Mouse (Mus musculus) neural tube, embryonic 15.5 days (tissue): ENCODE data around the gene Adora2b. TPM values are rescaled to one million over a fixed set of nuclear protein-coding genes. Genes with fewer than 3 reads are reported as not detected.
A peak's percentile ranks its signal among the peaks of the same experiment; 100 is the strongest.
"Not testable (repeated sequence)": the region's sequence is repeated elsewhere in the genome, so short reads cannot be mapped to it uniquely, and the experiment has no call there.

ENCODE experiments used
- ATAC-seq: fragments of 200-750 bp; cut with Nextera tagmentation; 2 replicates; pipeline ENCODE4 v1.8.0; 2017; ENCODE audit warnings: mild to moderate bottlenecking, moderate TSS enrichment, moderate library complexity; ENCODE audit not compliant: low FRiP score
- H3K27ac ChIP-seq: fragments of 300-500 bp; sonication (generic); replicated peaks from 2 replicates; pipeline ENCODE4 v1.5.1; 2015; ENCODE audit warnings: mild to moderate bottlenecking, inconsistent platforms
- H3K27me3 ChIP-seq: fragments of 300-500 bp; sonication (generic); replicated peaks from 2 replicates; pipeline ENCODE4 v1.6.1; 2015; ENCODE audit warnings: inconsistent platforms
- H3K36me3 ChIP-seq: fragments of 300-500 bp; sonication (generic); 2 replicates; pipeline ENCODE4 v1.6.1; 2015; ENCODE audit warnings: inconsistent platforms
- H3K4me1 ChIP-seq: fragments of 300-500 bp; sonication (generic); 2 replicates; pipeline ENCODE4 v1.6.1; 2015; ENCODE audit warnings: inconsistent platforms
- H3K4me2 ChIP-seq: fragments of 300-500 bp; sonication (generic); 2 replicates; pipeline ENCODE4 v1.6.1; 2015; ENCODE audit warnings: inconsistent platforms, mild to moderate bottlenecking, moderate library complexity
- H3K4me3 ChIP-seq: fragments of 300-500 bp; sonication (generic); replicated peaks from 2 replicates; pipeline ENCODE4 v1.5.1; 2015; ENCODE audit warnings: mild to moderate bottlenecking, inconsistent platforms
- H3K9ac ChIP-seq: fragments of 300-500 bp; sonication (generic); replicated peaks from 2 replicates; pipeline ENCODE4 v1.6.1; 2015; ENCODE audit warnings: mild to moderate bottlenecking, inconsistent platforms
- H3K9me3 ChIP-seq: fragments of 300-500 bp; sonication (generic); replicated peaks from 2 replicates; pipeline ENCODE4 v1.6.1; 2016; ENCODE audit warnings: inconsistent platforms
- WGBS: fragments of 180-500 bp; shearing (Covaris S2); methylation state at CpG from one replicate; pipeline ENCODE4 v1.1.7; 2015; ENCODE audit warnings: mixed read lengths; 5-methylcytosine and 5-hydroxymethylcytosine counted together
- polyA plus RNA-seq: library from polyadenylated mRNA; unstranded; fragments of >200 nt; fragmentation: Nextera tagmentation; extraction: Ambion mirVana; gene quantifications from 2 replicates; pipeline ENCODE4 v1.2.1, GENCODE M21; 2015

The Adora2b gene
- polyA plus RNA-seq, 1 experiment from 2014 or later: 7.1 TPM

- ATAC-seq: no peak
- Histone ChIP-seq H3K4me3 (no peak overlapping the region), H3K27ac (no peak overlapping the region), H3K36me3 (no peaks in the 10 kb centered on the region), H3K9ac (no peak overlapping the region), H3K4me1 (peaks cover 17% of the 10 kb centered on the region; the same call in 1 of the 2 replicates), H3K27me3 (no peaks in the 10 kb centered on the region), H3K4me2 (no peak overlapping the region), H3K9me3 (no peaks in the 10 kb centered on the region)
- 52% methylated on average over 7 of the region's 7 CpGs for WGBS
Observed at GRCm38 (mm10) chr11:62265642-62266041, 16.9 kb downstream of the Adora2b start.

GRCm38 (mm10) chr11:62266466-62267214 lies 17.9 kb downstream of the Adora2b start:
- H3K9ac ChIP-seq: no peak overlapping the region
- H3K4me3 ChIP-seq: no peak overlapping the region
- no peak overlapping the region for H3K4me2 ChIP-seq
- H3K36me3 ChIP-seq: no peaks in the 10 kb centered on the region
- H3K9me3 ChIP-seq: no peaks in the 10 kb centered on the region
- no peak for ATAC-seq
- H3K27me3 ChIP-seq: no peaks in the 10 kb centered on the region
- WGBS: 50% methylated on average over 17 of the region's 17 CpGs
- peaks cover 17% of the 10 kb centered on the region; the same call in 1 of the 2 replicates for H3K4me1 ChIP-seq
- H3K27ac ChIP-seq: no peak overlapping the region

- no peak for ATAC-seq
- H3K9me3 ChIP-seq: no peaks in the 10 kb centered on the region
- WGBS: 77% methylated on average over 8 of the region's 8 CpGs
- H3K27ac ChIP-seq: no peak overlapping the region
- no peaks in the 10 kb centered on the region for H3K36me3 ChIP-seq
- no peak overlapping the region for H3K4me2 ChIP-seq
- no peaks in the 10 kb centered on the region for H3K27me3 ChIP-seq
- H3K4me1 ChIP-seq: peaks cover 17% of the 10 kb centered on the region; the same call in 1 of the 2 replicates
- H3K4me3 ChIP-seq: no peak overlapping the region
- H3K9ac ChIP-seq: no peak overlapping the region
Observed at GRCm38 (mm10) chr11:62268381-62268780, 19.6 kb downstream of the Adora2b start.

- ATAC-seq: no peak
- H3K36me3 ChIP-seq: no peaks in the 10 kb centered on the region
- WGBS: 72% methylated on average over 12 of the region's 12 CpGs
- H3K9ac ChIP-seq: no peak overlapping the region
- H3K4me2 ChIP-seq: no peak overlapping the region
- H3K9me3 ChIP-seq: no peaks in the 10 kb centered on the region
- no peak overlapping the region for H3K27ac ChIP-seq
- no peaks in the 10 kb centered on the region for H3K27me3 ChIP-seq
- H3K4me1 ChIP-seq: peaks cover 17% of the 10 kb centered on the region; the same call in 1 of the 2 replicates
- H3K4me3 ChIP-seq: no peak overlapping the region
Observed at GRCm38 (mm10) chr11:62269097-62269496, 20.3 kb downstream of the Adora2b start.

- no peaks in the 10 kb centered on the region for H3K9me3 ChIP-seq
- H3K9ac ChIP-seq: no peak overlapping the region
- no peak overlapping the region for H3K4me3 ChIP-seq
- no peak overlapping the region for H3K27ac ChIP-seq
- 65% methylated on average over 5 of the region's 5 CpGs for WGBS
- no peaks in the 10 kb centered on the region for H3K27me3 ChIP-seq
- ATAC-seq: no peak
- H3K4me2 ChIP-seq: no peak overlapping the region
- no peaks in the 10 kb centered on the region for H3K36me3 ChIP-seq
- peaks cover 17% of the 10 kb centered on the region; the same call in 1 of the 2 replicates for H3K4me1 ChIP-seq
Observed at GRCm38 (mm10) chr11:62270851-62271250, 22.1 kb downstream of the Adora2b start.

- no peak overlapping the region for H3K4me3 ChIP-seq
- no peaks in the 10 kb centered on the region for H3K9me3 ChIP-seq
- H3K9ac ChIP-seq: no peak overlapping the region
- H3K36me3 ChIP-seq: no peaks in the 10 kb centered on the region
- no peak for ATAC-seq
- 65% methylated on average over 8 of the region's 8 CpGs for WGBS
- H3K27me3 ChIP-seq: no peaks in the 10 kb centered on the region
- H3K4me1 ChIP-seq: peaks cover 7% of the 10 kb centered on the region
- H3K27ac ChIP-seq: no peak overlapping the region
- H3K4me2 ChIP-seq: no peak overlapping the region
Observed at GRCm38 (mm10) chr11:62277086-62277485, 28.3 kb downstream of the Adora2b start.

- Histone ChIP-seq H3K4me1 (peaks cover 16% of the 10 kb centered on the region), H3K27ac (no peak overlapping the region), H3K4me3 (no peak overlapping the region), H3K4me2 (no peak overlapping the region), H3K27me3 (no peaks in the 10 kb centered on the region), H3K36me3 (no peaks in the 10 kb centered on the region; the same call in 1 of the 2 replicates), H3K9ac (no peak overlapping the region), H3K9me3 (no peaks in the 10 kb centered on the region)
- WGBS: 31% methylated on average over 5 of the region's 5 CpGs
- no peak for ATAC-seq
Observed at GRCm38 (mm10) chr11:62278027-62278426, 29.2 kb downstream of the Adora2b start.

- WGBS: under 1% methylated on average over 62 of the region's 68 CpGs
- Histone ChIP-seq H3K4me3 (peak within 1 kb of the TSS; percentile 62), H3K9me3 (no peaks in the 10 kb centered on the region), H3K27me3 (no peaks in the 10 kb centered on the region), H3K27ac (peak within 1 kb of the TSS; percentile 91), H3K4me1 (peaks cover 19% of the 10 kb centered on the region), H3K4me2 (peak within 1 kb of the TSS; percentile 72), H3K9ac (peak within 1 kb of the TSS; percentile 69), H3K36me3 (peaks cover 25% of the 10 kb centered on the region)
- peak; percentile 97 for ATAC-seq
Observed at GRCm38 (mm10) chr11:62280675-62281600, 32.2 kb downstream of the Adora2b start, which contains the start of the genes Zswim7 and Ttc19. Gene Zswim7, minus strand, starts transcription at chr11:62281375. Gene Ttc19, plus strand, starts transcription at chr11:62281473.

- ATAC-seq: peak; percentile 65
- peak overlapping the region; percentile 62 for H3K4me3 ChIP-seq
- peak overlapping the region; percentile 91 for H3K27ac ChIP-seq
- peak overlapping the region; percentile 72 for H3K4me2 ChIP-seq
- H3K9me3 ChIP-seq: no peaks in the 10 kb centered on the region
- H3K36me3 ChIP-seq: peaks cover 31% of the 10 kb centered on the region
- peak overlapping the region; percentile 69 for H3K9ac ChIP-seq
- no peaks in the 10 kb centered on the region for H3K27me3 ChIP-seq
- under 1% methylated on average over 31 of the region's 57 CpGs for WGBS
- H3K4me1 ChIP-seq: peaks cover 19% of the 10 kb centered on the region
Observed at GRCm38 (mm10) chr11:62281601-62281997, 32.8 kb downstream of the Adora2b start.

GRCm38 (mm10) chr11:62284020-62284419 lies 35.2 kb downstream of the Adora2b start:
- H3K9ac ChIP-seq, H3K9me3 ChIP-seq, ATAC-seq, H3K27ac ChIP-seq, H3K4me3 ChIP-seq, H3K4me2 ChIP-seq, H3K27me3 ChIP-seq: not testable (repeated sequence)
- Histone ChIP-seq H3K36me3 (peaks cover 50% of the 10 kb centered on the region), H3K4me1 (peaks cover 19% of the 10 kb centered on the region)
- 84% methylated on average over 3 of the region's 3 CpGs for WGBS

GRCm38 (mm10) chr11:62285020-62285419 lies 36.2 kb downstream of the Adora2b start:
- no peak overlapping the region for H3K9ac ChIP-seq
- 88% methylated on average over 8 of the region's 8 CpGs for WGBS
- ATAC-seq: no peak
- peaks cover 56% of the 10 kb centered on the region for H3K36me3 ChIP-seq
- H3K4me1 ChIP-seq: peaks cover 19% of the 10 kb centered on the region
- H3K27me3 ChIP-seq: no peaks in the 10 kb centered on the region
- no peaks in the 10 kb centered on the region for H3K9me3 ChIP-seq
- no peak overlapping the region for H3K4me2 ChIP-seq
- H3K4me3 ChIP-seq: no peak overlapping the region
- no peak overlapping the region for H3K27ac ChIP-seq
